In the genomic region with DNA sequence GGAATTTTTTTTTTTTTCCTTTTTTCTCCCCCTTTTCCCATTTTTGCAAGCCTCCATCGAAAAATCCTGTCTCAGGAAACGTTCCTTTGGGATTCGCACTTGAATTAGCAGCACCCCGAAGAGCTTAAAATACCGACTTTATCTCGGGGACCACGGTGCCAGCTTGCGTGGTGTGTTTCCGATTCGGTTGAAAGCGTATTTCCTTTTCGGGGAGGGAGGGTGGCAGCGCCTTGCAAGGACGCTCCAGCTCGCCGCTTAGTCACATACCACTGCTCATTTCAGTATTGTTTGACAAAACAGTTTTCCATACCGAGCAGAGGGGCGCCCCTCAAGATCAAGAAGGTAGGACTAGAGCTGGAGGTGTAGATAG, we compare ENCODE assay signal across 8 mouse cellular contexts. TPM values are rescaled to one million over a fixed set of nuclear protein-coding genes. Genes with fewer than 3 reads are reported as not detected.
A peak's percentile ranks its signal among the peaks of the same experiment; 100 is the strongest.
DNase-seq lines count a peak whose midpoint lies in the region; ATAC-seq and TF ChIP-seq lines count a peak whose summit lies in the region.

No protein-coding gene starts in this region.

- DNase-seq in 3T3-L1 (ENCODE audit: low read depth, low spot score) = peak; percentile 58
- peak; percentile 62 for DNase-seq in Muller cell, postnatal 12 days (ENCODE audit: inconsistent ontology term)
- no peak for DNase-seq in heart, embryonic 10.5 days (ENCODE audit: low spot score)
- peak; percentile 56 to 65 (median 62) for DNase-seq in liver, embryonic 14.5 days (ENCODE audit: low read depth in 3 of 3, low spot score in 3 of 3)
- peak; percentile 54 to 66 for DNase-seq in thymus, postnatal 10 days (ENCODE audit: low spot score in 2 of 2)

- ATAC-seq in common myeloid progenitor, adult 5-6 weeks (replicated peaks; ENCODE audit: low read depth, poor library complexity, severe bottlenecking) = peak; percentile 51
- ATAC-seq in kidney, embryonic 14.5 days (ENCODE audit: low FRiP score, low TSS enrichment) = no peak
- no peak for ATAC-seq in liver, embryonic 14.5 days (ENCODE audit: insufficient read depth)
- no peak for ATAC-seq in neural tube, embryonic 14.5 days (ENCODE audit: low read depth)

- peak overlapping the region; percentile 98 for H3K27ac ChIP-seq in heart, embryonic 10.5 days
- peak overlapping the region; percentile 92; the same call in 1 of the 2 replicates for H3K27ac ChIP-seq in kidney, embryonic 14.5 days (ENCODE audit: low read depth, low read length)
- H3K27ac ChIP-seq in liver, embryonic 14.5 days = peak overlapping the region; percentile 90
- H3K27ac ChIP-seq in neural tube, embryonic 14.5 days (ENCODE audit: low read depth, low read length) = peak overlapping the region; percentile 94

- no peaks in the 10 kb centered on the region for H3K9me3 ChIP-seq in heart, embryonic 10.5 days
- H3K9me3 ChIP-seq in kidney, embryonic 14.5 days (ENCODE audit: control insufficient read depth, low read length) = no peaks in the 10 kb centered on the region
- no peaks in the 10 kb centered on the region for H3K9me3 ChIP-seq in liver, embryonic 14.5 days (ENCODE audit: control insufficient read depth, low read length)
- H3K9me3 ChIP-seq in neural tube, embryonic 14.5 days (ENCODE audit: control insufficient read depth, low read length) = no peaks in the 10 kb centered on the region

- peak; percentile 9; the same call in 1 of the 2 replicates for TF ChIP-seq EP300 in liver, embryonic 14.5 days (IDR thresholded peaks at IDR 0.05; ENCODE audit: low read depth)

- H3K9ac ChIP-seq in kidney, embryonic 14.5 days (ENCODE audit: low read depth, low read length) = peak overlapping the region; percentile 92
- H3K9ac ChIP-seq in liver, embryonic 14.5 days (replicated peaks) = peak overlapping the region; percentile 98
- H3K9ac ChIP-seq in neural tube, embryonic 14.5 days (replicated peaks; ENCODE audit: low read depth, low read length) = peak overlapping the region; percentile 92

- TF ChIP-seq CTCF in liver, embryonic 14.5 days (IDR thresholded peaks at IDR 0.05; ENCODE audit: low read depth) = no peak

- peaks cover 13% of the 10 kb centered on the region for H3K27me3 ChIP-seq in heart, embryonic 10.5 days (ENCODE audit: insufficient read depth, poor library complexity, severe bottlenecking)
- no peaks in the 10 kb centered on the region; the same call in 1 of the 2 replicates for H3K27me3 ChIP-seq in kidney, embryonic 14.5 days (ENCODE audit: control insufficient read depth, insufficient read depth, low read length)
- H3K27me3 ChIP-seq in liver, embryonic 14.5 days (ENCODE audit: control insufficient read depth, insufficient read depth, low read length) = no peaks in the 10 kb centered on the region
- no peaks in the 10 kb centered on the region for H3K27me3 ChIP-seq in neural tube, embryonic 14.5 days (ENCODE audit: control insufficient read depth, insufficient read depth, low read length)

- WGBS in heart, embryonic 10.5 days = under 1% methylated on average over 18 of the region's 18 CpGs
- under 1% methylated on average over 18 of the region's 18 CpGs for WGBS in kidney, embryonic 14.5 days
- under 1% methylated on average over 18 of the region's 18 CpGs for WGBS in liver, embryonic 14.5 days (ENCODE audit: insufficient replicate concordance)
- WGBS in neural tube, embryonic 14.5 days = under 1% methylated on average over 18 of the region's 18 CpGs

- H3K4me1 ChIP-seq in heart, embryonic 10.5 days = peaks cover 48% of the 10 kb centered on the region
- peaks cover 23% of the 10 kb centered on the region for H3K4me1 ChIP-seq in kidney, embryonic 14.5 days (ENCODE audit: control insufficient read depth, insufficient read depth, low read length)
- peaks cover 34 to 38% of the 10 kb centered on the region in 2 experiments for H3K4me1 ChIP-seq in liver, embryonic 14.5 days (replicated peaks; ENCODE audit: control insufficient read depth in 2 of 2, insufficient read depth in 2 of 2, low read length in 1 of 2)
- H3K4me1 ChIP-seq in neural tube, embryonic 14.5 days (ENCODE audit: control insufficient read depth, insufficient read depth, low read length) = peaks cover 26% of the 10 kb centered on the region

- H3K4me3 ChIP-seq in heart, embryonic 10.5 days = peak overlapping the region; percentile 98
- H3K4me3 ChIP-seq in kidney, embryonic 14.5 days (ENCODE audit: low read length) = peak overlapping the region; percentile 78
- H3K4me3 ChIP-seq in liver, embryonic 14.5 days (ENCODE audit: insufficient read depth in 1 of 2, low read depth in 2 of 2, low read length in 2 of 2) = peak overlapping the region; percentile 85 to 100
- peak overlapping the region; percentile 98 for H3K4me3 ChIP-seq in neural tube, embryonic 14.5 days (ENCODE audit: low read depth, low read length)

- H3K36me3 ChIP-seq in heart, embryonic 10.5 days = no peaks in the 10 kb centered on the region
- peaks cover 8% of the 10 kb centered on the region; the same call in 1 of the 2 replicates for H3K36me3 ChIP-seq in kidney, embryonic 14.5 days (ENCODE audit: control insufficient read depth, insufficient read depth, low read length)
- H3K36me3 ChIP-seq in liver, embryonic 14.5 days (replicated peaks; ENCODE audit: control insufficient read depth, insufficient read depth, low read depth) = 0 out of 2 replicates have a peak, but pooled peaks cover 6% of the 10 kb centered on the region
- no peaks in the 10 kb centered on the region for H3K36me3 ChIP-seq in neural tube, embryonic 14.5 days (ENCODE audit: control insufficient read depth, insufficient read depth, low read length)

- H3K4me2 ChIP-seq in kidney, embryonic 14.5 days (replicated peaks; ENCODE audit: low read depth, low read length) = peak overlapping the region; percentile 72
- H3K4me2 ChIP-seq in liver, embryonic 14.5 days (ENCODE audit: low read depth) = peak overlapping the region; percentile 76
- H3K4me2 ChIP-seq in neural tube, embryonic 14.5 days (ENCODE audit: low read depth, low read length) = peak overlapping the region; percentile 71

RNA-seq across cellular contexts. Expression of a gene that starts 1.2 kb away (rescaled TPM):
- total RNA-seq in common myeloid progenitor, adult 5-6 weeks (2017) = 81.4 and 94.2 TPM in 2 replicates
- polyA plus RNA-seq in heart, embryonic 10.5 days (2016; fragmentation: Nextera tagmentation; extraction: Ambion mirVana) = 34.3 and 48.9 TPM in 2 replicates
- polyA plus RNA-seq in kidney, embryonic 14.5 days (2014; fragmentation: Nextera tagmentation; extraction: Ambion mirVana) = 36.4 and 61.6 TPM in 2 replicates
- 30.3 and 37.8 TPM in 2 replicates for polyA plus RNA-seq in liver, embryonic 14.5 days (2012; rRNA removed)
- polyA plus RNA-seq in liver, embryonic 14.5 days (2014; fragmentation: Nextera tagmentation; extraction: Ambion mirVana) = 33.2 and 36.1 TPM in 2 replicates
- 30.0 and 35.6 TPM in 2 replicates for polyA plus RNA-seq in neural tube, embryonic 14.5 days (2014; fragmentation: Nextera tagmentation; extraction: Ambion mirVana)

RNA-seq across cellular contexts. Expression of a gene that starts 2.3 kb away (rescaled TPM):
- total RNA-seq in common myeloid progenitor, adult 5-6 weeks (2017) = 1.1 TPM in 1 of 2 replicates, not detected in the other
- polyA plus RNA-seq in heart, embryonic 10.5 days (2016; fragmentation: Nextera tagmentation; extraction: Ambion mirVana) = 0.15 and 0.34 TPM in 2 replicates
- polyA plus RNA-seq in kidney, embryonic 14.5 days (2014; fragmentation: Nextera tagmentation; extraction: Ambion mirVana) = 0.69 and 1.3 TPM in 2 replicates
- 0.26 and 0.35 TPM in 2 replicates for polyA plus RNA-seq in liver, embryonic 14.5 days (2012; rRNA removed)
- 0.11 and 0.21 TPM in 2 replicates for polyA plus RNA-seq in liver, embryonic 14.5 days (2014; fragmentation: Nextera tagmentation; extraction: Ambion mirVana)
- polyA plus RNA-seq in neural tube, embryonic 14.5 days (2014; fragmentation: Nextera tagmentation; extraction: Ambion mirVana) = 1.9 and 3.0 TPM in 2 replicates

RNA-seq across cellular contexts. Expression of a gene that starts 33.6 kb away (rescaled TPM):
- 3.4 TPM in 1 of 2 replicates, not detected in the other for total RNA-seq in common myeloid progenitor, adult 5-6 weeks (2017)
- polyA plus RNA-seq in heart, embryonic 10.5 days (2016; fragmentation: Nextera tagmentation; extraction: Ambion mirVana) = 2.6 and 3.2 TPM in 2 replicates
- polyA plus RNA-seq in kidney, embryonic 14.5 days (2014; fragmentation: Nextera tagmentation; extraction: Ambion mirVana) = 2.7 and 3.3 TPM in 2 replicates
- 0.06 and 0.58 TPM in 2 replicates for polyA plus RNA-seq in liver, embryonic 14.5 days (2012; rRNA removed)
- 0.40 and 0.74 TPM in 2 replicates for polyA plus RNA-seq in liver, embryonic 14.5 days (2014; fragmentation: Nextera tagmentation; extraction: Ambion mirVana)
- polyA plus RNA-seq in neural tube, embryonic 14.5 days (2014; fragmentation: Nextera tagmentation; extraction: Ambion mirVana) = 2.3 and 2.8 TPM in 2 replicates
